Mouse (Mus musculus) kidney, embryonic 14.5 days (tissue): ENCODE measurements at regions not wholly inside any gene's neighbourhood (a gene's known extent, or its start where the extent isn't known, plus 50 kb on each side); places are given as distances from the start of the nearest gene placed in this dataset.

ENCODE experiments used
- ATAC-seq: fragments of 200-750 bp; cut with Nextera tagmentation; 2 replicates; pipeline ENCODE4 v1.8.0; 2017; ENCODE audit warnings: moderate number of reproducible peaks, mild to moderate bottlenecking, moderate TSS enrichment, moderate library complexity; ENCODE audit not compliant: low FRiP score, low TSS enrichment
- H3K27ac ChIP-seq: fragments of 300-500 bp; sonication (generic); 2 replicates; pipeline ENCODE4 v1.5.1; 2014; ENCODE audit warnings: low read depth, mild to moderate bottlenecking, low read length, moderate library complexity, mixed read lengths
- H3K27me3 ChIP-seq: fragments of 300-500 bp; sonication (generic); 2 replicates; pipeline ENCODE4 v1.6.1; 2014; ENCODE audit warnings: mild to moderate bottlenecking, low read length; ENCODE audit not compliant: control insufficient read depth, insufficient read depth
- H3K36me3 ChIP-seq: fragments of 300-500 bp; sonication (generic); 2 replicates; pipeline ENCODE4 v1.6.1; 2014; ENCODE audit warnings: low read length, mixed read lengths; ENCODE audit not compliant: control insufficient read depth, insufficient read depth
- H3K4me1 ChIP-seq: fragments of 300-500 bp; sonication (generic); 2 replicates; pipeline ENCODE4 v1.6.1; 2014; ENCODE audit warnings: low read length, mixed read lengths; ENCODE audit not compliant: control insufficient read depth, insufficient read depth
- H3K4me2 ChIP-seq: fragments of 300-500 bp; sonication (generic); replicated peaks from 2 replicates; pipeline ENCODE4 v1.6.1; 2014; ENCODE audit warnings: low read depth, mild to moderate bottlenecking, low read length
- H3K4me3 ChIP-seq: fragments of 300-500 bp; sonication (generic); 2 replicates; pipeline ENCODE4 v1.5.1; 2014; ENCODE audit warnings: mild to moderate bottlenecking, low read length
- H3K9ac ChIP-seq: fragments of 300-500 bp; sonication (generic); 2 replicates; pipeline ENCODE4 v1.6.1; 2014; ENCODE audit warnings: low read depth, mild to moderate bottlenecking, low read length, moderate library complexity
- H3K9me3 ChIP-seq: fragments of 300-500 bp; sonication (generic); 2 replicates; pipeline ENCODE4 v1.6.1; 2016; ENCODE audit warnings: low read length; ENCODE audit not compliant: control insufficient read depth
- WGBS: fragments of 180-500 bp; shearing (Covaris S2); extraction: QIAGEN DNeasy Blood & Tissue Kit; methylation state at CpG from one replicate; pipeline ENCODE4 v1.1.7; 2014; 5-methylcytosine and 5-hydroxymethylcytosine counted together

GRCm38 (mm10) chr14:97086363-97087309 lies 567.7 kb upstream of the Klhl1 start:
- Histone ChIP-seq H3K9me3 (no peaks in the 10 kb centered on the region), H3K9ac (no peak overlapping the region), H3K4me1 (no peaks in the 10 kb centered on the region), H3K27me3 (no peaks in the 10 kb centered on the region), H3K27ac (no peak overlapping the region), H3K4me2 (no peak overlapping the region), H3K4me3 (no peak overlapping the region), H3K36me3 (no peaks in the 10 kb centered on the region)
- 80% methylated on average over 5 of the region's 5 CpGs for whole genome bisulfite sequencing
- ATAC-seq = no peak

GRCm38 (mm10) chr14:97074808-97075207 lies 555.9 kb upstream of the Klhl1 start:
- 82% methylated on average over 3 of the region's 3 CpGs for WGBS
- Histone ChIP-seq H3K27ac (no peak overlapping the region), H3K4me1 (no peaks in the 10 kb centered on the region)

GRCm38 (mm10) chr14:97068770-97069169 lies 549.9 kb upstream of the Klhl1 start:
- no peak for ATAC-seq
- Histone ChIP-seq H3K27ac (no peak overlapping the region), H3K9ac (no peak overlapping the region), H3K9me3 (no peaks in the 10 kb centered on the region), H3K4me1 (no peaks in the 10 kb centered on the region), H3K4me3 (no peak overlapping the region), H3K36me3 (no peaks in the 10 kb centered on the region), H3K4me2 (no peak overlapping the region), H3K27me3 (no peaks in the 10 kb centered on the region)
- 59% methylated on average over 3 of the region's 3 CpGs for WGBS

More at GRCm38 (mm10) chr14:97074808-97075207, 555.9 kb upstream of the Klhl1 start:
- Histone ChIP-seq H3K36me3 (no peaks in the 10 kb centered on the region), H3K9ac (no peak overlapping the region), H3K4me2 (no peak overlapping the region), H3K27me3 (no peaks in the 10 kb centered on the region), H3K9me3 (no peaks in the 10 kb centered on the region), H3K4me3 (no peak overlapping the region)
- no peak for ATAC-seq

DNA sequence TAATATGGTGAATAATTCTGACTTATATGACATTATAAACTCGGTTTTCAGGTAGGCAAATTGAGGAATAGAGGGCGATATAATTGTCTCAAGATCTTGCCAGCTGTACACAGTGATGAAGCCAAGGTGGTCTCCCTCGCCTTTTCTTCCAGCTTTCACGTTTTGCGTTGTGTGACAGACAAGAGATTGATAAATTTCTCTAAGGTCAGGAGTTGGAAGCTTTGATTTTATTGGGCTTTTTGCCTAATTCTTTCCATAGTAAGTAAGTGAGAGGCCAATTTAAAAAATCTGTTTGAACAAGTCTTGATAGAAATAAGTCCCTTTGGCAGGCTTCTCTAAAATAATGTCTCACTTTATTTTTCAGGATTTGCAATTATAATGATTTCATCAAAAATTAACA lies 549.4 kb upstream of the Klhl1 start:
- Histone ChIP-seq H3K9me3 (no peaks in the 10 kb centered on the region), H3K36me3 (no peaks in the 10 kb centered on the region), H3K9ac (no peak overlapping the region), H3K4me2 (no peak overlapping the region), H3K27ac (no peak overlapping the region), H3K4me1 (no peaks in the 10 kb centered on the region), H3K27me3 (no peaks in the 10 kb centered on the region), H3K4me3 (no peak overlapping the region)
- ATAC-seq = no peak
- WGBS = 67% methylated on average over 5 of the region's 5 CpGs

- Histone ChIP-seq H3K4me3 (no peak overlapping the region), H3K9me3 (no peaks in the 10 kb centered on the region), H3K4me1 (no peaks in the 10 kb centered on the region), H3K36me3 (no peaks in the 10 kb centered on the region), H3K4me2 (no peak overlapping the region), H3K27ac (no peak overlapping the region), H3K9ac (no peak overlapping the region), H3K27me3 (no peaks in the 10 kb centered on the region)
- no peak for ATAC-seq
Measured at GRCm38 (mm10) chr14:97045321-97045720, 526.4 kb upstream of the Klhl1 start.

DNA sequence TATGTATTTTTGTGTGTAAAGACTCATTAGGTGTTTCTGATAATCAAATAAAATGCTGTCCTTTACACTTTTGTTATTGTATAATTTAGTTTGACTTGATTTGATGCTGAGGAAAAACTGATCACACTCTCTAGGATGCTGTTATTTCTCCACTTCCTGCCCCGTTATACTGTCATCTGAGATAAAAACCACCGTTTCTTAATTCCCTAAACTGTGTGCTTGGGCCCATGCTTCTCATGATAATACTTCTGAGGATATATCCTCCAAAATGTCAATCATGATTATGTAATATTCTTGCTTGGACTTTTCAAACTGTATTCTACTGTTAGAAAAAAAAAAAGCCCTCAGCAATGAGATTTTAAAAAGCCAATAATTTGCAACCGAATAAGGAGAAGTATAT lies 520.9 kb upstream of the Klhl1 start:
- Histone ChIP-seq H3K36me3 (no peaks in the 10 kb centered on the region), H3K9ac (no peak overlapping the region), H3K27ac (no peak overlapping the region), H3K4me2 (no peak overlapping the region), H3K4me1 (no peaks in the 10 kb centered on the region), H3K27me3 (no peaks in the 10 kb centered on the region), H3K9me3 (no peaks in the 10 kb centered on the region), H3K4me3 (no peak overlapping the region)
- WGBS = 84% methylated on average over 3 of the region's 3 CpGs
- ATAC-seq = no peak

GRCm38 (mm10) chr14:97028528-97028927 lies 509.6 kb upstream of the Klhl1 start:
- ATAC-seq = no peak
- 79% methylated on average over 4 of the region's 4 CpGs for WGBS

DNA sequence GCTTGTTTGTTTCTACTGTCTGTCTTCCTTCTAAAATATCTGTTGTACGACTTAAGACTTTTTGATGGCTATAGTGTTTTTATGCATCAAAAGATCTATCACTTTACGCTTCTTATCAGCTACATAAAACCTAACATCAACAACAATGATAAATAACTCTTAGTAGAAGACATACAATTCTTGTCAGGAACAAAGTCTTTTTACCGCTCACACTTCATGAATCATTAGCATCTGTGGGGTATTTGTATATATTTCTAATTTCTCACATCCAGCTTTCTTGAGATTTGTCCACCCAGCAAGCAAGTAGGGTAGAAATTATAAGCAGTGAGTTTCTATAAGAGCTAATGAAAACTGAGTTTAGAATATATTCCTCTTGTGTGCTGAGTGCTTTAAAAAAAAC lies 487.4 kb upstream of the Klhl1 start:
- H3K4me2 ChIP-seq = no peak overlapping the region
- no peak for ATAC-seq
- no peak overlapping the region for H3K27ac ChIP-seq
- no peaks in the 10 kb centered on the region for H3K9me3 ChIP-seq
- no peaks in the 10 kb centered on the region for H3K4me1 ChIP-seq
- no peaks in the 10 kb centered on the region for H3K36me3 ChIP-seq
- no peak overlapping the region for H3K9ac ChIP-seq
- H3K27me3 ChIP-seq = no peaks in the 10 kb centered on the region
- 65% methylated on average over 3 of the region's 3 CpGs for WGBS
- H3K4me3 ChIP-seq = no peak overlapping the region

More at GRCm38 (mm10) chr14:97028528-97028927, 509.6 kb upstream of the Klhl1 start:
- H3K9ac ChIP-seq = no peak overlapping the region
- H3K4me1 ChIP-seq = no peaks in the 10 kb centered on the region
- H3K27ac ChIP-seq = no peak overlapping the region
- H3K36me3 ChIP-seq = no peaks in the 10 kb centered on the region
- H3K4me2 ChIP-seq = no peak overlapping the region
- H3K4me3 ChIP-seq = no peak overlapping the region
- H3K27me3 ChIP-seq = no peaks in the 10 kb centered on the region
- no peaks in the 10 kb centered on the region for H3K9me3 ChIP-seq

DNA sequence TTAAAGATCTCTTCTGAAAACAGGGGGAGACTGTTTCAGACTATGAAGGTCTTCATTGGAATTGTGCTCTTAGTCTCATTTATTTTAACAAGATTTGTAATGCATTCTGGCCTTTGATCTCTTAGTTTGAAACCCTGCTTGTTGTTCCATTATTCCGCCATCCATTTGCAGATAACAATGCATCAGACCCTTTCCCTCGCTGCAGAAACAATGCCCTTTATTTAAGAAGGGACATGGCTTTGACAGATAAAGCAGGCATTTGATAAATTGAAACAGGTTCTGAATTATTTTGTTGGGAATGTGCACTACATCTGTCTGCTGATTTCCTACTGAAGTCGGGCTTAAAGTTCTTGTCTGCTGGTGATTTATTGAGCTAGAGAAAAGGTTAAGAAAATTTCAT lies 476.2 kb upstream of the Klhl1 start:
- Histone ChIP-seq H3K4me2 (no peak overlapping the region), H3K9ac (no peak overlapping the region), H3K9me3 (no peaks in the 10 kb centered on the region), H3K4me1 (no peaks in the 10 kb centered on the region), H3K27ac (no peak overlapping the region), H3K36me3 (no peaks in the 10 kb centered on the region), H3K4me3 (no peak overlapping the region), H3K27me3 (no peaks in the 10 kb centered on the region)
- no peak for ATAC-seq
- 44% methylated on average over 3 of the region's 3 CpGs for WGBS
